Mouse (Mus musculus): ENCODE measurements around the gene Ankra2.

The Ankra2 gene

GRCm38 (mm10) chr13:98262636-98263457, at the start of gene Ankra2, which contains the start of gene Utp15:
Ankra2 (plus strand) TSS chr13:98263074.
Utp15 (minus strand) TSS chr13:98263041.
- peak; percentile 97 to 98 for DNase-seq

- peak in 1 of 2 experiments; percentile 13 for DNase-seq
Observed at GRCm38 (mm10) chr13:98222848-98223247, 40.0 kb upstream of the Ankra2 start.

- DNase-seq, result no peak
Observed at GRCm38 (mm10) chr13:98226225-98226624, 36.6 kb upstream of the Ankra2 start.

GRCm38 (mm10) chr13:98230511-98230910, 32.4 kb upstream of the Ankra2 start:
- no peak for DNase-seq

GRCm38 (mm10) chr13:98235451-98235850, 27.4 kb upstream of the Ankra2 start:
- DNase-seq, result no peak

GRCm38 (mm10) chr13:98239978-98240641, 22.8 kb upstream of the Ankra2 start:
- DNase-seq, result peak; percentile 65 to 67

- no peak for DNase-seq
Observed at GRCm38 (mm10) chr13:98241531-98242282, 21.2 kb upstream of the Ankra2 start.

GRCm38 (mm10) chr13:98244571-98245350, 18.1 kb upstream of the Ankra2 start:
- DNase-seq, result no peak

- no peak for DNase-seq
Observed at GRCm38 (mm10) chr13:98245386-98245785, 17.5 kb upstream of the Ankra2 start.

- no peak for DNase-seq
Observed at GRCm38 (mm10) chr13:98249594-98249993, 13.3 kb upstream of the Ankra2 start.

- DNase-seq, result no peak
Observed at GRCm38 (mm10) chr13:98254921-98255320, 8.0 kb upstream of the Ankra2 start.

GRCm38 (mm10) chr13:98263458-98263987, 649 bp downstream of the Ankra2 start:
- no peak for DNase-seq

- DNase-seq, result peak in 1 of 2 experiments; percentile 3
Observed at GRCm38 (mm10) chr13:98264111-98264510, 1.2 kb downstream of the Ankra2 start.

- DNase-seq, result no peak
Observed at GRCm38 (mm10) chr13:98274023-98274422, 11.1 kb downstream of the Ankra2 start.

- DNase-seq, result no peak
Observed at GRCm38 (mm10) chr13:98275646-98276045, 12.8 kb downstream of the Ankra2 start.

- DNase-seq, result no peak
Observed at GRCm38 (mm10) chr13:98276253-98276652, 13.4 kb downstream of the Ankra2 start.

GRCm38 (mm10) chr13:98277501-98277900, 14.6 kb downstream of the Ankra2 start:
- DNase-seq, result no peak

- DNase-seq, result no peak
Observed at GRCm38 (mm10) chr13:98279686-98280085, 16.8 kb downstream of the Ankra2 start, which contains the start of gene Gm21976. Gm21976 (plus strand) TSS chr13:98279887.

GRCm38 (mm10) chr13:98280990-98281650, 18.2 kb downstream of the Ankra2 start:
- no peak for DNase-seq

- DNase-seq, result no peak
Observed at GRCm38 (mm10) chr13:98290719-98291118, 27.8 kb downstream of the Ankra2 start.

GRCm38 (mm10) chr13:98291712-98292111, 28.8 kb downstream of the Ankra2 start:
- no peak for DNase-seq

- no peak for DNase-seq
Observed at GRCm38 (mm10) chr13:98296072-98296471, 33.2 kb downstream of the Ankra2 start.

All from B cell, adult 2 months (primary cell).